7 mouse cellular contexts compared by ENCODE assay signal in genomic region chr6:70844002-70844804, GRCm38 (mm10). TPM values are rescaled to one million over a fixed set of nuclear protein-coding genes. Genes with fewer than 3 reads are reported as not detected.
DNase-seq lines count a peak whose midpoint lies in the region; ATAC-seq lines count a peak whose summit lies in the region.

Gene Eif2ak3, plus strand, starts transcription at chr6:70844515.

- H3K9me3 ChIP-seq in intestine, embryonic 16.5 days (ENCODE audit: control insufficient read depth, low read length), result no peaks in the 10 kb centered on the region
- H3K9me3 ChIP-seq in midbrain, embryonic 11.5 days (ENCODE audit: control insufficient read depth, low read length), result no peaks in the 10 kb centered on the region

- DNase-seq in adrenal gland, adult 8-10 months, result peak; percentile 100
- peak; percentile 95 for DNase-seq in embryo, embryonic 9.5 days (ENCODE audit: extremely low spot score)
- DNase-seq in gastrocnemius, postnatal 4 days (ENCODE audit: low spot score in 2 of 2), result peak; percentile 92 to 98
- DNase-seq in left cerebral cortex, postnatal 36 days (ENCODE audit: low spot score in 2 of 2), result peak; percentile 99
- peak; percentile 98 for DNase-seq in midbrain, embryonic 11.5 days (ENCODE audit: low spot score, missing footprints)
- peak; percentile 99 for DNase-seq in skeletal muscle tissue, adult 2 months (ENCODE audit: low read depth, low spot score)

- peak within 1 kb of the TSS; percentile 84 for H3K27ac ChIP-seq in intestine, embryonic 16.5 days (ENCODE audit: low read length)
- peak within 1 kb of the TSS; percentile 72 for H3K27ac ChIP-seq in midbrain, embryonic 11.5 days (ENCODE audit: low read depth, low read length)

- H3K4me1 ChIP-seq in intestine, embryonic 16.5 days (ENCODE audit: control insufficient read depth, insufficient read depth, low read length), result peaks cover 23% of the 10 kb centered on the region
- peaks cover 8% of the 10 kb centered on the region for H3K4me1 ChIP-seq in midbrain, embryonic 11.5 days (ENCODE audit: control insufficient read depth, insufficient read depth, low read length)

- H3K9ac ChIP-seq in intestine, embryonic 16.5 days (ENCODE audit: low read depth, low read length), result peak within 1 kb of the TSS; percentile 79
- H3K9ac ChIP-seq in midbrain, embryonic 11.5 days (ENCODE audit: low read length), result peak within 1 kb of the TSS; percentile 82

- H3K4me3 ChIP-seq in intestine, embryonic 16.5 days (ENCODE audit: low read length), result peak within 1 kb of the TSS; percentile 65
- H3K4me3 ChIP-seq in midbrain, embryonic 11.5 days (ENCODE audit: low read depth, low read length), result peak within 1 kb of the TSS; percentile 86

- H3K4me2 ChIP-seq in intestine, embryonic 16.5 days (ENCODE audit: low read depth, low read length), result peak within 1 kb of the TSS; percentile 82
- H3K4me2 ChIP-seq in midbrain, embryonic 11.5 days, result peak within 1 kb of the TSS; percentile 84

- WGBS in intestine, embryonic 16.5 days, result 0% methylated on average over 63 of the region's 63 CpGs
- under 1% methylated on average over 50 of the region's 63 CpGs for WGBS in midbrain, embryonic 11.5 days

- no peaks in the 10 kb centered on the region for H3K27me3 ChIP-seq in intestine, embryonic 16.5 days (replicated peaks; ENCODE audit: control insufficient read depth, insufficient read depth, low read length)
- no peaks in the 10 kb centered on the region for H3K27me3 ChIP-seq in midbrain, embryonic 11.5 days (ENCODE audit: control insufficient read depth, insufficient read depth, low read length)

- H3K36me3 ChIP-seq in intestine, embryonic 16.5 days (ENCODE audit: control insufficient read depth, insufficient read depth, low read length), result no peaks in the 10 kb centered on the region
- no peaks in the 10 kb centered on the region for H3K36me3 ChIP-seq in midbrain, embryonic 11.5 days (ENCODE audit: control insufficient read depth, insufficient read depth, low read length)

- ATAC-seq in intestine, embryonic 16.5 days, result peak; percentile 99
- ATAC-seq in midbrain, embryonic 11.5 days (ENCODE audit: low FRiP score), result peak; percentile 99

- intact Hi-C loops in left cerebral cortex, postnatal 36 days (cut with DNase I), result loop anchor here (5.0 kb wide), 1 partner anchor 38 kb away; no protein-coding TSS in a partner anchor

RNA-seq across cellular contexts. Expression of gene Eif2ak3, which starts in this region (rescaled TPM):
- total RNA-seq in adrenal gland, adult 8-10 months (2022), result 10 to 100 TPM; 22.6 to 31.6 (median 27.9) TPM
- 10 to 100 TPM; 20.3 to 22.2 TPM for total RNA-seq in gastrocnemius, postnatal 4 days (2021)
- polyA plus RNA-seq in intestine, embryonic 16.5 days (2015; fragmentation: Nextera tagmentation; extraction: Ambion mirVana), result 6.6 and 9.8 TPM in 2 replicates
- 10 to 100 TPM; 23.4 to 25.2 TPM for total RNA-seq in left cerebral cortex, postnatal 36 days (2021)
- polyA plus RNA-seq in midbrain, embryonic 11.5 days (2014; fragmentation: Nextera tagmentation; extraction: Ambion mirVana), result 8.9 and 9.8 TPM in 2 replicates

Comparison
In these comparisons a context has a peak if more than half of its experiments do, and no peak if none do; other contexts are left out.
1. Peak in every context shown above with its lines: DNase-seq, ATAC-seq, H3K4me3 ChIP-seq and H3K27ac ChIP-seq.